Mouse (Mus musculus) CH12.LX (cell line): Measurements from ENCODE around the gene Tmem229b. TPM values are rescaled to one million over a fixed set of nuclear protein-coding genes. Genes with fewer than 3 reads are reported as not detected.
A peak's percentile ranks its signal among the peaks of the same experiment; 100 is the strongest.

Experiments used
- DNase-seq: peaks from one replicate; pipeline ENCODE4 v3.0.0-alpha.2; 2013; ENCODE audit errors: extremely low read depth
- H3K27ac ChIP-seq: 2 replicates; pipeline ENCODE4 v1.5.1; 2012; ENCODE audit warnings: low read depth, mild to moderate bottlenecking, control low read depth, moderate library complexity; ENCODE audit not compliant: insufficient read depth
- H3K27me3 ChIP-seq: replicated peaks from 2 replicates; pipeline ENCODE3; 2012; ENCODE audit warnings: inconsistent platforms
- H3K36me3 ChIP-seq, 2 experiments: replicated peaks in 1 of 2; 2 replicates each; pipeline versions ENCODE3 to v1.6.1; 2012; ENCODE audit warnings: inconsistent platforms in 1 of 2, low read length in 1 of 2, mild to moderate bottlenecking in 1 of 2, mixed read lengths in 1 of 2, moderate library complexity in 1 of 2; ENCODE audit not compliant: control insufficient read depth in 1 of 2, insufficient read depth in 1 of 2
- H3K4me1 ChIP-seq, 2 experiments: 2 replicates each; pipeline ENCODE4 v1.6.1; 2012; ENCODE audit warnings: inconsistent platforms in 1 of 2, moderate library complexity in 1 of 2; ENCODE audit not compliant: insufficient read depth in 2 of 2, control insufficient read depth in 1 of 2
- H3K4me2 ChIP-seq: 2 replicates; pipeline ENCODE4 v1.6.1; 2012; ENCODE audit warnings: low read depth, mild to moderate bottlenecking, control low read depth; ENCODE audit not compliant: poor library complexity, insufficient read depth, severe bottlenecking
- H3K4me3 ChIP-seq, 3 experiments: fragments of 150-350 bp in 1 of 3; sonication (generic) in 1 of 3; replicated peaks in 1 of 3; 2 replicates each; pipeline versions ENCODE3 to v1.5.1; 2011 to 2012; ENCODE audit warnings: low read depth in 2 of 3, low read length in 2 of 3, mild to moderate bottlenecking in 2 of 3, moderate library complexity in 2 of 3, control low read depth in 1 of 3, improper control_type of control experiment in 1 of 3, inconsistent platforms in 1 of 3, mixed read lengths in 1 of 3; ENCODE audit not compliant: poor library complexity in 1 of 3
- H3K79me2 ChIP-seq: replicated peaks from 2 replicates; pipeline ENCODE4 v1.6.1; 2012; ENCODE audit warnings: mild to moderate bottlenecking, moderate library complexity; ENCODE audit not compliant: control insufficient read depth, poor library complexity, insufficient read depth, severe bottlenecking; ENCODE audit errors: extremely low read depth
- H3K9ac ChIP-seq: 2 replicates; pipeline ENCODE4 v1.6.1; 2012; ENCODE audit warnings: low read depth, mild to moderate bottlenecking, control low read depth, moderate library complexity; ENCODE audit not compliant: insufficient read depth
- H3K9me3 ChIP-seq: replicated peaks from 2 replicates; pipeline ENCODE3; 2012; ENCODE audit warnings: low read length, inconsistent platforms, mixed read lengths
- BHLHE40 ChIP-seq: IDR thresholded peaks from 2 replicates; pipeline ENCODE4 v1.6.1; 2011; ENCODE audit warnings: mild to moderate bottlenecking, low read depth, low read length, improper control_type of control experiment
- CHD1 ChIP-seq: IDR thresholded peaks from 2 replicates; pipeline ENCODE4 v1.6.1; 2012; ENCODE audit warnings: low read depth, low read length, improper control_type of control experiment, inconsistent platforms
- CHD2 ChIP-seq: IDR thresholded peaks from 2 replicates; pipeline ENCODE4 v1.6.1; 2011; ENCODE audit warnings: low read length, improper control_type of control experiment
- CTCF ChIP-seq, 2 experiments: IDR thresholded peaks in 1 of 2; conservative IDR thresholded peaks in 1 of 2; 2 replicates each; pipeline ENCODE4 v1.5.1; 2011 to 2012; ENCODE audit warnings: low read depth in 2 of 2, low read length in 2 of 2, improper control_type of control experiment in 1 of 2, inconsistent platforms in 1 of 2, mild to moderate bottlenecking in 1 of 2, moderate library complexity in 1 of 2
- EP300 ChIP-seq: IDR thresholded peaks from 2 replicates; pipeline ENCODE4 v1.6.1; 2011; ENCODE audit warnings: low read length, improper control_type of control experiment
- ETS1 ChIP-seq: conservative IDR thresholded peaks from 2 replicates; pipeline ENCODE4 v1.6.1; 2012; ENCODE audit warnings: low read depth, mild to moderate bottlenecking, inconsistent platforms, low read length, improper control_type of control experiment, moderate library complexity
- IRF4 ChIP-seq: IDR thresholded peaks from 2 replicates; pipeline ENCODE4 v1.6.1; 2014; ENCODE audit warnings: low read depth, mild to moderate bottlenecking, inconsistent platforms, low read length, improper control_type of control experiment
- JUND ChIP-seq: conservative IDR thresholded peaks from 2 replicates; pipeline ENCODE4 v1.6.1; 2011; ENCODE audit warnings: low read depth, low read length, improper control_type of control experiment
- KAT2A ChIP-seq: IDR thresholded peaks from 2 replicates; pipeline ENCODE4 v1.6.1; 2012; ENCODE audit warnings: low read length, improper control_type of control experiment, inconsistent platforms; ENCODE audit not compliant: insufficient replicate concordance
- MAX ChIP-seq: IDR thresholded peaks from 2 replicates; pipeline ENCODE4 v1.6.1; 2011; ENCODE audit warnings: low read length, improper control_type of control experiment
- MEF2A ChIP-seq: IDR thresholded peaks from 2 replicates; pipeline ENCODE4 v1.6.1; 2014; ENCODE audit warnings: low read depth, mild to moderate bottlenecking, inconsistent platforms, low read length, improper control_type of control experiment, borderline replicate concordance
- MXI1 ChIP-seq: IDR thresholded peaks from 2 replicates; pipeline ENCODE4 v1.6.1; 2011; ENCODE audit warnings: mild to moderate bottlenecking, low read depth, low read length, improper control_type of control experiment
- MYC ChIP-seq: IDR thresholded peaks from 2 replicates; pipeline ENCODE4 v1.6.1; 2011; ENCODE audit warnings: low read depth, mild to moderate bottlenecking, improper control_type of control experiment, low read length
- NELFE ChIP-seq: IDR thresholded peaks from 2 replicates; pipeline ENCODE4 v1.6.1; 2011; ENCODE audit warnings: low read depth, low read length, improper control_type of control experiment
- NRF1 ChIP-seq: IDR thresholded peaks from 2 replicates; pipeline ENCODE4 v1.6.1; 2014; ENCODE audit warnings: low read depth, mild to moderate bottlenecking, inconsistent platforms, low read length, improper control_type of control experiment, moderate library complexity
- PAX5 ChIP-seq: IDR thresholded peaks from 2 replicates; pipeline ENCODE4 v1.6.1; 2012; ENCODE audit warnings: low read length, inconsistent platforms, mixed read lengths
- POLR2A ChIP-seq: IDR thresholded peaks from 2 replicates; pipeline ENCODE4 v1.6.1; 2011; ENCODE audit warnings: low read depth, mild to moderate bottlenecking, improper control_type of control experiment, low read length
- POLR2AphosphoS2 ChIP-seq: IDR thresholded peaks from 2 replicates; pipeline ENCODE4 v1.6.1; 2011; ENCODE audit warnings: low read depth, low read length, improper control_type of control experiment
- RAD21 ChIP-seq: IDR thresholded peaks from 2 replicates; pipeline ENCODE4 v1.6.1; 2011; ENCODE audit warnings: low read depth, mild to moderate bottlenecking, low read length, improper control_type of control experiment, moderate library complexity
- SIN3A ChIP-seq: IDR thresholded peaks from 2 replicates; pipeline ENCODE4 v1.6.1; 2012; ENCODE audit warnings: low read length, improper control_type of control experiment, inconsistent platforms
- SMC3 ChIP-seq: IDR thresholded peaks from 2 replicates; pipeline ENCODE4 v1.6.1; 2011; ENCODE audit warnings: low read depth, low read length, improper control_type of control experiment
- ZNF384 ChIP-seq: IDR thresholded peaks from 2 replicates; pipeline ENCODE4 v1.6.1; 2012; ENCODE audit warnings: low read depth, low read length, improper control_type of control experiment, inconsistent platforms
- dilution Hi-C: fragments of 300-500 bp; cut with MboI; formaldehyde crosslinking; loops from 2 replicates; pipeline ENCODE4 v1.14.3; 2020; ENCODE audit warnings: low sequenced_read_pairs; ENCODE audit not compliant: extremely low pct_unique_long_range_greater_than_20kb, extremely low pct_ligation_motif_present
- in situ Hi-C: fragments of 300-500 bp; cut with MboI; formaldehyde crosslinking; loops from 3 replicates; pipeline ENCODE4 v1.14.3; 2019; ENCODE audit warnings: low sequenced_read_pairs, low pct_ligation_motif_present, low pct_unique_long_range_greater_than_20kb, mixed read lengths
- polyA plus RNA-seq: library from polyadenylated mRNA; unstranded; fragments of >175 nt; gene quantifications from 2 replicates; pipeline ENCODE4 v1.2.1, GENCODE M21; 2012; ENCODE audit warnings: low read depth; ENCODE audit not compliant: insufficient read length
- total RNA-seq, 2 experiments: library from RNA; depleted of rRNA; stranded (reverse); fragments of 300-350 nt in 1 of 2; fragments of >200 nt in 1 of 2; gene quantifications; 2 replicates each; pipeline ENCODE4 v1.2.3; 2012 to 2014

Tmem229b gene
- total and polyA plus RNA-seq, 3 experiments: 41.7 to 129 (median 66.5) TPM

DNA sequence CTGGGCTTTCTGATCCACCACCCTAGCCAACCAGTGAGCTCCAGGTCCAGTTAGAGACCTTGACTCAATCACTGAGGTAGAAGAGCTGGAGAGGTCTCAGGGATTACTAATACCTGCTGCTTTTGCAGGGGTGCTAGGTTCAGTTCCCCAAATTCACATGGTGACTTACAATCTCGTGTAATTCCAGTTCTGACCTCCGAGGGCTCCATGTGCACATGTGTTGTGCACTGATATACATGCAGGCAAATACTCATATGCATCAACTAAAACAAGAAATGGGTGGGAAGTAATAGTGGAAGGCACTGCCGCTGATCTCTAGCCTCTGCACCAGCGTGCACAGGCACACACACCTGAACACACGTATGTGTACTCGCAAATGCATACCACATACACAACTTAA is 60.3 kb downstream of the Tmem229b start:
- Histone ChIP-seq H3K4me1 (peaks cover 0 to 14% of the 10 kb centered on the region in 2 experiments; a peak in 1 of 4 replicates), H3K27ac (no peak overlapping the region), H3K4me3 (no peak overlapping the region), H3K79me2 (no peaks in the 10 kb centered on the region), H3K9me3 (no peaks in the 10 kb centered on the region), H3K9ac (no peak overlapping the region), H3K4me2 (no peak overlapping the region), H3K36me3 (no peaks in the 10 kb centered on the region), H3K27me3 (no peaks in the 10 kb centered on the region)
- dilution Hi-C loops: no loop called here
- TF ChIP-seq CHD1: no peak
- TF ChIP-seq CTCF (conservative IDR thresholded peaks at IDR 0.05 in 1 of 2, IDR thresholded peaks at IDR 0.05 in 1 of 2; ENCODE audit: low read depth in 2 of 2, low read length in 2 of 2): peak in 1 of 2 experiments; percentile 41; a peak in 2 of 4 replicates
- TF ChIP-seq MYC: peak; percentile 39; the same call in 1 of the 2 replicates
- TF ChIP-seq CHD2: no peak
- no peak for TF ChIP-seq SIN3A
- TF ChIP-seq KAT2A: no peak
- TF ChIP-seq MAX: peak; percentile 66; the same call in 1 of the 2 replicates
- no peak for TF ChIP-seq PAX5
- no peak for TF ChIP-seq ETS1
- no peak for TF ChIP-seq MXI1
- no peak for TF ChIP-seq NRF1
- peak; percentile 35 for TF ChIP-seq RAD21
- DNase-seq: peak; percentile 33
- in situ Hi-C loops: no loop called here

DNA sequence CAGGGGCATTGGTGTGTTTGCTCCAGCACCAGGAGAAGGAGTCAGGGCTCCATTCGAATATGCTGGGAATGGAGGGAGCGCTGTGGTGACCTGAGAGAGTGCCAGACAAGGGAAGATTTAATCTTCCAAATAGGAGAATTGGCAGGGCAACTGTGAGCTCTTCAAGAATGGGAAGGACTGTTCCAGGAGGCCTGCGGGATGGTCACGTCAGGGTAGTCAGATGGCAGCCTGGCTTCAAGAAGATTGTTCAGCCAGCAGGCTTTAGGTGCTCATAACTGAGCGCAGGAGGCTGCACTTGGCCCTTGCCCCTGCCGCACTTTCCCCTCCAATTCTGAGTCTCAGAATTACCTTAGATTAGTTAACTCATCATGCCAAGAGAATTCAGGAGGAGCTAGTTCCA is 64.5 kb downstream of the Tmem229b start:
- TF ChIP-seq MXI1: no peak
- no peak for TF ChIP-seq CTCF (conservative IDR thresholded peaks at IDR 0.05 in 1 of 2, IDR thresholded peaks at IDR 0.05 in 1 of 2; ENCODE audit: low read depth in 2 of 2, low read length in 2 of 2)
- TF ChIP-seq NRF1: no peak
- TF ChIP-seq CHD1: no peak
- TF ChIP-seq PAX5: no peak
- no peak for TF ChIP-seq ETS1
- no peak for TF ChIP-seq NELFE
- no peak for TF ChIP-seq ZNF384
- TF ChIP-seq MAX: no peak
- TF ChIP-seq MYC: no peak
- no peak for TF ChIP-seq SMC3
- TF ChIP-seq IRF4: no peak
- TF ChIP-seq BHLHE40: no peak
- no peak for TF ChIP-seq POLR2A
- no peak for TF ChIP-seq JUND
- no peak for TF ChIP-seq EP300
- no peak for TF ChIP-seq MEF2A
- no peak for TF ChIP-seq POLR2AphosphoS2
- TF ChIP-seq, all 38 proteins: peak for 0
- DNase-seq: no peak
- no peak overlapping the region for H3K9ac ChIP-seq
- no peaks in the 10 kb centered on the region for H3K79me2 ChIP-seq
- dilution Hi-C loops (no loop called here), in situ Hi-C loops (no loop called here)
- H3K4me1 ChIP-seq: peaks cover 8 to 25% of the 10 kb centered on the region in 2 experiments
- no peak overlapping the region for H3K4me3 ChIP-seq
- no peak overlapping the region for H3K4me2 ChIP-seq
- no peaks in the 10 kb centered on the region for H3K36me3 ChIP-seq
- no peaks in the 10 kb centered on the region for H3K9me3 ChIP-seq
- H3K27ac ChIP-seq: no peak overlapping the region
- H3K27me3 ChIP-seq: no peaks in the 10 kb centered on the region
